Mouse (Mus musculus): Measurements from ENCODE around the gene Dalrd3. TPM values are rescaled to one million over a fixed set of nuclear protein-coding genes. Genes with fewer than 3 reads are reported as not detected.

Dalrd3 gene
- polyA plus RNA-seq, 1 experiment: 504 TPM

DNA sequence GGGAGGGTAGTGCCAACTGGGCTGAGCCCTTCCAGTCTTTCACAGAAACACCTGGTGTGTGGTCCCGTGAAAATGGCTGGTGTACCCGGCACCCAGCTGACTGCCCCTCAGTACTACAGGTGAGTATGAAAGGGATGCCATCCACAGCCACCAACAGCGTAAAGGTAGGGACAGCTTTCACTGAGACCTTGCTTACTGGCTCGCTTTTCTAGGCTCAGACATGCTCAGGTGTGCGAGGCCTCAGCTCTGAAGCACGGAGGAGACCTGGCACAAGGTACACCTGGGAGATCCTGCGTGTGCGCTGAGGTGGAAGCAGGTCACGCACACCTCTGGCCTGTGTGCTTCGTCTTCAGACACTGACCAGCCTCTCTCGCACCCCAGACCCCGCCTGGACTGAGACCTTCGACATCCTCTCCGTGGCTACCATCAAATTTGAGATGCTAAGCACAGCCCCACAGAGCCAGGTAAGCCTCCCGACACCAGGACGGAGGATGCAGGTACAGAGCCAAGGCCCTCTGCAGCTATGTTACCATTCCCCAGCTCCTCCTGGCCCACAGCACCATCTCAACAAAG, 1.8 kb downstream of the Dalrd3 start:
- Histone ChIP-seq H3K27ac (ENCODE audit: control insufficient read depth, insufficient read depth, low read length) (no peak overlapping the region), H3K4me1 (replicated peaks; ENCODE audit: control insufficient read depth, insufficient read depth, low read length) (peaks cover 18% of the 10 kb centered on the region), H3K36me3 (ENCODE audit: control insufficient read depth, insufficient read depth, low read length) (peaks cover 12% of the 10 kb centered on the region), H3K27me3 (ENCODE audit: control insufficient read depth, insufficient read depth, low read length) (no peaks in the 10 kb centered on the region), H3K4me3 (ENCODE audit: control insufficient read depth, insufficient read depth, low read length) (no peak overlapping the region)
- WGBS: 96% methylated on average over 16 of the region's 16 CpGs
- DNase-seq: no peak
- no peak for TF ChIP-seq CTCF (IDR thresholded peaks at IDR 0.05; ENCODE audit: borderline replicate concordance, control insufficient read depth, extremely low read depth, insufficient read depth, low read length, poor library complexity)
- no peak for TF ChIP-seq POLR2A (IDR thresholded peaks at IDR 0.05; ENCODE audit: control insufficient read depth, extremely low read depth, insufficient read depth, low read length, poor library complexity)

GRCm38 (mm10) chr9:108572321-108572720, 2.6 kb downstream of the Dalrd3 start:
- Histone ChIP-seq H3K4me3 (ENCODE audit: control insufficient read depth, insufficient read depth, low read length) (no peak overlapping the region), H3K27me3 (ENCODE audit: control insufficient read depth, insufficient read depth, low read length) (no peaks in the 10 kb centered on the region), H3K27ac (ENCODE audit: control insufficient read depth, insufficient read depth, low read length) (no peak overlapping the region), H3K4me1 (replicated peaks; ENCODE audit: control insufficient read depth, insufficient read depth, low read length) (peaks cover 21% of the 10 kb centered on the region), H3K36me3 (ENCODE audit: control insufficient read depth, insufficient read depth, low read length) (peaks cover 12% of the 10 kb centered on the region)
- DNase-seq: no peak
- TF ChIP-seq POLR2A (IDR thresholded peaks at IDR 0.05; ENCODE audit: control insufficient read depth, extremely low read depth, insufficient read depth, low read length, poor library complexity) (no peak), CTCF (IDR thresholded peaks at IDR 0.05; ENCODE audit: borderline replicate concordance, control insufficient read depth, extremely low read depth, insufficient read depth, low read length, poor library complexity) (no peak)
- 87% methylated on average over 10 of the region's 10 CpGs for WGBS

- peaks cover 12% of the 10 kb centered on the region for H3K36me3 ChIP-seq (ENCODE audit: control insufficient read depth, insufficient read depth, low read length)
- DNase-seq: peak; percentile 72
- H3K4me1 ChIP-seq (replicated peaks; ENCODE audit: control insufficient read depth, insufficient read depth, low read length): peaks cover 19% of the 10 kb centered on the region
- H3K4me3 ChIP-seq (ENCODE audit: control insufficient read depth, insufficient read depth, low read length): no peak overlapping the region
- 84% methylated on average over 26 of the region's 26 CpGs for whole genome bisulfite sequencing
- TF ChIP-seq POLR2A (IDR thresholded peaks at IDR 0.05; ENCODE audit: control insufficient read depth, extremely low read depth, insufficient read depth, low read length, poor library complexity) (no peak), CTCF (IDR thresholded peaks at IDR 0.05; ENCODE audit: borderline replicate concordance, control insufficient read depth, extremely low read depth, insufficient read depth, low read length, poor library complexity) (peak; percentile 72)
- no peak overlapping the region for H3K27ac ChIP-seq (ENCODE audit: control insufficient read depth, insufficient read depth, low read length)
- no peaks in the 10 kb centered on the region for H3K27me3 ChIP-seq (ENCODE audit: control insufficient read depth, insufficient read depth, low read length)
Measured at GRCm38 (mm10) chr9:108573774-108574690, 4.3 kb downstream of the Dalrd3 start.

DNA sequence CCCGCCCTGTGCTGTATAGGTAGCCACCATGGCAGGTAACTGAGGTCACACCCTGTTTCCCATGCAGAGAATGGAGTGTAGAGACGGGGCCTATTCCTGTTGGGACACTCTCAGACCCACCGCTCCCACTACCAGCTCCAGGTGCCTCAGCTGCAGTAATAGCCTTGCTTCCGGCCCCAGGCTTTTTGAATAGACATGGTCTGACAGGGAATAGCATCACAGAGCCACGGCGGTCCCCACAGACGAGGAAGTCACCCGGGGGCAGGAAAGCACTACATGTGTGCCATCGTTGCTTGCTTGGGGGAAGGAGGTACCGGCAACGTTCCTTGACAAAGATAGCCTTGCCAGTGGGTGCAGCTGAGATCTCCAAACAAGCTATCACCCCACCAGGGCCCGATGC, 5.2 kb downstream of the Dalrd3 start:
- Histone ChIP-seq H3K27me3 (ENCODE audit: control insufficient read depth, insufficient read depth, low read length) (no peaks in the 10 kb centered on the region), H3K4me1 (replicated peaks; ENCODE audit: control insufficient read depth, insufficient read depth, low read length) (peaks cover 25% of the 10 kb centered on the region), H3K4me3 (ENCODE audit: control insufficient read depth, insufficient read depth, low read length) (no peak overlapping the region), H3K36me3 (ENCODE audit: control insufficient read depth, insufficient read depth, low read length) (peaks cover 12% of the 10 kb centered on the region), H3K27ac (ENCODE audit: control insufficient read depth, insufficient read depth, low read length) (no peak overlapping the region)
- 83% methylated on average over 12 of the region's 12 CpGs for WGBS
- TF ChIP-seq CTCF (IDR thresholded peaks at IDR 0.05; ENCODE audit: borderline replicate concordance, control insufficient read depth, extremely low read depth, insufficient read depth, low read length, poor library complexity) (no peak), POLR2A (IDR thresholded peaks at IDR 0.05; ENCODE audit: control insufficient read depth, extremely low read depth, insufficient read depth, low read length, poor library complexity) (no peak)
- no peak for DNase-seq

- peaks cover 22% of the 10 kb centered on the region for H3K4me1 ChIP-seq (replicated peaks; ENCODE audit: control insufficient read depth, insufficient read depth, low read length)
Measured at GRCm38 (mm10) chr9:108575321-108576297, 5.9 kb downstream of the Dalrd3 start.

GRCm38 (mm10) chr9:108577025-108577424, 7.3 kb downstream of the Dalrd3 start:
- Histone ChIP-seq H3K4me1 (replicated peaks; ENCODE audit: control insufficient read depth, insufficient read depth, low read length) (peaks cover 19% of the 10 kb centered on the region), H3K27me3 (ENCODE audit: control insufficient read depth, insufficient read depth, low read length) (no peaks in the 10 kb centered on the region), H3K27ac (ENCODE audit: control insufficient read depth, insufficient read depth, low read length) (no peak overlapping the region), H3K36me3 (ENCODE audit: control insufficient read depth, insufficient read depth, low read length) (peaks cover 9% of the 10 kb centered on the region), H3K4me3 (ENCODE audit: control insufficient read depth, insufficient read depth, low read length) (no peak overlapping the region)
- no peak for TF ChIP-seq POLR2A (IDR thresholded peaks at IDR 0.05; ENCODE audit: control insufficient read depth, extremely low read depth, insufficient read depth, low read length, poor library complexity)
- no peak for TF ChIP-seq CTCF (IDR thresholded peaks at IDR 0.05; ENCODE audit: borderline replicate concordance, control insufficient read depth, extremely low read depth, insufficient read depth, low read length, poor library complexity)
- DNase-seq: no peak
- 58% methylated on average over 6 of the region's 6 CpGs for WGBS

More at GRCm38 (mm10) chr9:108575321-108576297, 5.9 kb downstream of the Dalrd3 start:
- H3K4me3 ChIP-seq (ENCODE audit: control insufficient read depth, insufficient read depth, low read length): no peak overlapping the region
- no peaks in the 10 kb centered on the region for H3K27me3 ChIP-seq (ENCODE audit: control insufficient read depth, insufficient read depth, low read length)
- TF ChIP-seq POLR2A (IDR thresholded peaks at IDR 0.05; ENCODE audit: control insufficient read depth, extremely low read depth, insufficient read depth, low read length, poor library complexity): no peak
- TF ChIP-seq CTCF (IDR thresholded peaks at IDR 0.05; ENCODE audit: borderline replicate concordance, control insufficient read depth, extremely low read depth, insufficient read depth, low read length, poor library complexity): no peak
- 94% methylated on average over 37 of the region's 37 CpGs for WGBS
- no peak overlapping the region for H3K27ac ChIP-seq (ENCODE audit: control insufficient read depth, insufficient read depth, low read length)
- peaks cover 12% of the 10 kb centered on the region for H3K36me3 ChIP-seq (ENCODE audit: control insufficient read depth, insufficient read depth, low read length)
- no peak for DNase-seq
